Mouse (Mus musculus) erythroblast, embryonic 14.5 days (primary cell): ENCODE results near the gene Obscn.

Experiments
- GATA1 ChIP-seq: IDR thresholded peaks from 2 replicates; pipeline ENCODE4 v1.6.1; 2012; ENCODE audit warnings: low read length, inconsistent platforms, mixed read lengths
- TAL1 ChIP-seq: IDR thresholded peaks from 3 replicates; pipeline ENCODE4 v1.6.1; 2012; ENCODE audit warnings: low read length, inconsistent platforms, mixed read lengths

DNA sequence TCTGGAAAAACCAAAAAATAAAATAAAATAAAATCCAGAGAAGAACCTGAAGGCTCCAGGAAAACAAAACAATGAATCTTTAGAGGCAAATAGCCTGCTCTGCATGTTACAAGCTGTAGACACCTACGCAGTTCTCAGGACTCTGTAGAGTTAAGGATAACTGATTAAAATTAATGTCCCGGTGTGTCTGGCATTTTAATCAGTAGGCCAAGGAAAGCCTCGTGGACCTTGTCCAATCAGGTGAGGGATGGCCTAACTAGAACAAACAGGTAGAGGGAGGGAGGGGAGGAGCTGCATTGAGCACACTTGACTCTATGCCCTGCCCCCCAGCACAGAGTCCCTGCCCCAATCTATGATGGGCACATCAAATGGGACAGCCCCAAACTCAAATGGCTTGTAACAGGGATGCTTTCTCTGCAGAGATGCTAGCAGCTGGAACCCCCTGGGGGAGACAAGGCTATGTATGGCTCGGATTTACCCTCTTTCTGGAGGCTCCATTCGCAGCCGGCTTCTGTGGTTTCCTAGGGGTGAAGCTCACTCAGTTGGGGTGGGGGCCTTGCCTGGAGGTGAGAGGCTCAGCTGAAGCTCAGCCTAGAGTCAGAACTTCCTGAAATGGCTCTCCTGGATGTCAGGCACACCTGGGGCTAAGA, 38.1 kb upstream of the Obscn start:
- TF ChIP-seq GATA1 (no peak), TAL1 (no peak)
